Mouse (Mus musculus): Measurements from ENCODE around the gene Pink1.

- TF ChIP-seq CTCF (IDR thresholded peaks at IDR 0.05; ENCODE audit: extremely low read depth, insufficient read depth, insufficient read length, insufficient replicate concordance) (no peak), POLR2A (IDR thresholded peaks at IDR 0.05; ENCODE audit: low read depth, low read length) (no peak)
Observed at GRCm38 (mm10) chr4:138366561-138366960, 40.5 kb upstream of the Pink1 start.
